Mouse (Mus musculus) brain, embryonic 14.5 days (tissue): ENCODE results near the gene Orm1.

ENCODE experiments used
- CTCF ChIP-seq: fragments of 200-500 bp; IDR thresholded peaks from 2 replicates; pipeline ENCODE4 v1.5.1; 2012; ENCODE audit warnings: inconsistent platforms, mild to moderate bottlenecking, moderate library complexity, borderline replicate concordance; ENCODE audit not compliant: insufficient read depth, insufficient read length; ENCODE audit errors: extremely low read depth
- POLR2A ChIP-seq: fragments of 200-500 bp; IDR thresholded peaks from 2 replicates; pipeline ENCODE4 v1.6.1; 2012; ENCODE audit warnings: mild to moderate bottlenecking, inconsistent platforms, borderline replicate concordance; ENCODE audit not compliant: poor library complexity, insufficient read depth, insufficient read length, severe bottlenecking; ENCODE audit errors: extremely low read depth

DNA sequence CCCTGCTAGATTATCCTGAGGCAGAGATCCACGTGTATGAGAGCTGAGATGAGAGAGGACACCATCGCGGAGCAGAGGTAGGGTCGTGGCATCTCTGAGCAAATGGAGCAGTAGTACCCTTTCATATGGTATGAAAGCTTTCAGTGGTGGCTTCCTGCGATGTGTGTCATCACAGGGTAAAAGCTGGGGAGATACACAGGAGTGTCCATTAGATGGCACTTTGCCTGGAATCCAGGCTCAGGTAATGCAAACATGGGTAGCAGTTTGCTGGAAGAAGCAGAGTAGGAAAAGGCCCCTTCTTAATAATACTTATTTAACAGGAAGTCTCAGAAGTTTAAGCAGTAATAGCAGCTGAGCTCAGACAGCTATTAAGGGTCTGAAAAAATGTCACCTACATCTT lies 30.3 kb upstream of the Orm1 start:
- TF ChIP-seq POLR2A, result no peak
- no peak for TF ChIP-seq CTCF
